Mouse (Mus musculus) cerebellum, adult 2 months (tissue): Measurements from ENCODE around the gene Zfp68.

Experiments used
- CTCF ChIP-seq: fragments of 200-500 bp; IDR thresholded peaks from 2 replicates; pipeline ENCODE4 v1.5.1; 2011; ENCODE audit warnings: low read depth, mild to moderate bottlenecking, control low read depth, low read length, moderate library complexity, borderline replicate concordance; ENCODE audit not compliant: insufficient read depth
- POLR2A ChIP-seq: fragments of 200-500 bp; IDR thresholded peaks from 2 replicates; pipeline ENCODE4 v1.6.1; 2011; ENCODE audit warnings: low read length, control low read depth, borderline replicate concordance; ENCODE audit not compliant: insufficient read depth

- TF ChIP-seq POLR2A (no peak), CTCF (no peak)
These were observed 47.9 kb downstream of the Zfp68 start for GRCm38 (mm10) chr5:138571623-138572022.
